Mouse (Mus musculus) embryonic facial prominence, embryonic 15.5 days (tissue): ENCODE data around the gene Enkur. TPM values are rescaled to one million over a fixed set of nuclear protein-coding genes. Genes with fewer than 3 reads are reported as not detected.
A peak's percentile ranks its signal among the peaks of the same experiment; 100 is the strongest.

ENCODE experiments used
- ATAC-seq: fragments of 200-750 bp; cut with Nextera tagmentation; 2 replicates; pipeline ENCODE4 v1.8.0; 2017; ENCODE audit warnings: low read depth, moderate TSS enrichment; ENCODE audit not compliant: insufficient number of reproducible peaks, low FRiP score, low TSS enrichment
- H3K27ac ChIP-seq: fragments of 300-500 bp; sonication (generic); replicated peaks from 2 replicates; pipeline ENCODE4 v1.5.1; 2015; ENCODE audit warnings: mild to moderate bottlenecking, inconsistent platforms
- H3K27me3 ChIP-seq: fragments of 300-500 bp; sonication (generic); 2 replicates; pipeline ENCODE4 v1.6.1; 2015; ENCODE audit warnings: inconsistent platforms
- H3K36me3 ChIP-seq: fragments of 300-500 bp; sonication (generic); 2 replicates; pipeline ENCODE4 v1.6.1; 2015; ENCODE audit warnings: mild to moderate bottlenecking, inconsistent platforms
- H3K4me1 ChIP-seq: fragments of 300-500 bp; sonication (generic); 2 replicates; pipeline ENCODE4 v1.6.1; 2015; ENCODE audit warnings: inconsistent platforms
- H3K4me2 ChIP-seq: fragments of 300-500 bp; sonication (generic); replicated peaks from 2 replicates; pipeline ENCODE4 v1.6.1; 2015; ENCODE audit warnings: mild to moderate bottlenecking, inconsistent platforms
- H3K4me3 ChIP-seq: fragments of 300-500 bp; sonication (generic); replicated peaks from 2 replicates; pipeline ENCODE4 v1.5.1; 2015; ENCODE audit warnings: mild to moderate bottlenecking, inconsistent platforms
- H3K9ac ChIP-seq: fragments of 300-500 bp; sonication (generic); 2 replicates; pipeline ENCODE4 v1.6.1; 2015; ENCODE audit warnings: inconsistent platforms
- H3K9me3 ChIP-seq: fragments of 300-500 bp; sonication (generic); replicated peaks from 2 replicates; pipeline ENCODE4 v1.6.1; 2016; ENCODE audit warnings: inconsistent platforms
- WGBS: fragments of 180-500 bp; shearing (Covaris S2); methylation state at CpG from one replicate; pipeline ENCODE4 v1.1.7; 2015; 5-methylcytosine and 5-hydroxymethylcytosine counted together
- polyA plus RNA-seq: library from polyadenylated mRNA; unstranded; fragments of >200 nt; fragmentation: Nextera tagmentation; extraction: Ambion mirVana; gene quantifications from 2 replicates; pipeline ENCODE4 v1.2.1, GENCODE M21; 2015

The Enkur gene
- polyA plus RNA-seq, 1 experiment from 2014 or later, result 10.9 TPM

DNA sequence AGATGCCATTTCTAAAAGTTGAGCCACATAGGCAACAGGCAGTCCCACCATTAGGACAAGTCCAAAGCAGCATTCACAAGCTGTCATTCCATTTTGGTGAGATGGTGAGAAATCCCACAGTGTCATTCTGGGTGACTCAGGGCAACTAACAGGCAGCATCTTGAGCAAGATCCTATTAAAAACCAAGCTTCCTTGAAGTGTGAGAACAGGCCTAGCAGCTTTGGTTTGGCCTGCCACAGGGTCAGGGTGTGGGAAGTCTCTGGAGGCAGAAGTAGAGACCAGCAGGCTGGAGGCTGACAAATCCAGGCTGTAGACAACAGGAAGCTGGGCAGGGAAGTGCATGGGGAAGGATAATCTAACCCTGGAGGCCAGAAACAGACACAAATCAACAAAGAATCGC lies 22.4 kb downstream of the Enkur start:
- H3K27ac ChIP-seq, result no peak overlapping the region
- WGBS, result 64% methylated on average over 1 of the region's 1 CpGs
- ATAC-seq, result no peak

DNA sequence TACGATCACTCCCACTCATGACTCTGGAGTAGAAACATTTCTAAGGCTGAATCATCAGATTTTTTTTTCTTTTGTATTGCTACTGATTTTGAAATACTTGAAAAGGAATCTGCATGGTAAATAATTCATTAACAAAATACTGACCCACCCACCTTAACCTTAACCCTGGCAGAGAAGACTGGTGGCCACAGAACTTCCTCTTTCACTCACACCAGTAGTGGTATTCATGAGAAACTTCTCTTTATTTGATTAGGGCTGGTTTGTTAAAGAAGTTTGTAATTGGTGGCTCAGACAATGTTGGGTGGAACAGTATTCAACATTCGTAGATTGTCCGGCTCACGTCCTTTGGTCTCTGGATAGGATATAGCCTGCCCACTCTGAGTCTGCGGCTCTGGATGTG lies 26.0 kb downstream of the Enkur start:
- Histone ChIP-seq H3K27me3 (no peaks in the 10 kb centered on the region), H3K9ac (no peak overlapping the region), H3K27ac (no peak overlapping the region), H3K4me3 (no peak overlapping the region), H3K9me3 (no peaks in the 10 kb centered on the region), H3K4me2 (no peak overlapping the region), H3K36me3 (no peaks in the 10 kb centered on the region), H3K4me1 (no peaks in the 10 kb centered on the region)
- 89% methylated on average over 5 of the region's 5 CpGs for WGBS
- ATAC-seq, result no peak

More for the DNA sequence above, 22.4 kb downstream of the Enkur start:
- Histone ChIP-seq H3K4me3 (no peak overlapping the region), H3K36me3 (no peaks in the 10 kb centered on the region), H3K9ac (no peak overlapping the region), H3K4me1 (no peaks in the 10 kb centered on the region), H3K27me3 (no peaks in the 10 kb centered on the region), H3K9me3 (no peaks in the 10 kb centered on the region), H3K4me2 (no peak overlapping the region)

DNA sequence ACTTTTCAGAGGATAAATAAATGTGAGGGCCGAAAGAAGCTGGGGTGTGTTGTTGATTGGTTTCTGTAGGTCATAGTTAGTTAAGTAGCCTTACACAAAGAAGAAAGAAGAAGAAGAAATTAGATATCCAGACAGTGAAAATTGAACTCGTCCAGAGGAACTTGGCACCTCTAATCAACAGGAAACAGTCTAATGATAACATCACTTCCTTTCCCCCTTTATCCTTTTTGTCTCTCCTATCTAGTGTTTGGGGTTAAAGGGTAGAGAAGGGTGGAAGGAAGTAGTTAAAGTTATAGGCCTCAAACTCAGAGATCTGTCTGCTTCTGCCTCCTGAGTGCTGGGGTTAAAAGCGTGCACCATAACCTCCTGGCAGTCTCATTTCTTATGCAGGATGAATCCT lies 32.4 kb downstream of the Enkur start:
- H3K9ac ChIP-seq, result no peak overlapping the region
- no peak overlapping the region for H3K4me3 ChIP-seq
- WGBS, result 65% methylated on average over 3 of the region's 3 CpGs
- no peak overlapping the region for H3K4me2 ChIP-seq
- no peaks in the 10 kb centered on the region; the same call in 1 of the 2 replicates for H3K9me3 ChIP-seq
- H3K4me1 ChIP-seq, result no peaks in the 10 kb centered on the region
- no peak overlapping the region for H3K27ac ChIP-seq
- no peaks in the 10 kb centered on the region for H3K36me3 ChIP-seq
- no peaks in the 10 kb centered on the region for H3K27me3 ChIP-seq
- ATAC-seq, result no peak

DNA sequence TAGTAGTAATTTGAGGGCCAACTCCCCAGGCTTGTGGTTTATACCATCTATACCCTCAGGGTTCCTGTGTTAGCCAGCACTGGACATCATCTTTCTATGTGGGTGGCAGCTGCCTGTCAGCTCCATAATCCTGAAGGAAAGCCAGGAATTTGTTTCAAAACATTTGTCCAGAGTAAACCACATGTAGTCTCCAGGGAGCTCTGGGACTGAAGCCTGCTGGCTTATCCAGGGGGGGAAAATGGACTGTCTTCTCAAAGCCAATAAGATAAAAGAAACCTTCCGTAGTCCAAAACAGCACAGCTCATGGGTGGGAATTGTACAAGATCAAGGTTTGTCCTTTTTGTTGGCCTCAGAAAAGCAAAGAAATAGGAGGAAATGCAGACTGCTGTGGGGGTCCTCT lies 37.2 kb downstream of the Enkur start:
- 63% methylated on average over 1 of the region's 1 CpGs for WGBS
- no peaks in the 10 kb centered on the region for H3K27me3 ChIP-seq
- no peak for ATAC-seq

DNA sequence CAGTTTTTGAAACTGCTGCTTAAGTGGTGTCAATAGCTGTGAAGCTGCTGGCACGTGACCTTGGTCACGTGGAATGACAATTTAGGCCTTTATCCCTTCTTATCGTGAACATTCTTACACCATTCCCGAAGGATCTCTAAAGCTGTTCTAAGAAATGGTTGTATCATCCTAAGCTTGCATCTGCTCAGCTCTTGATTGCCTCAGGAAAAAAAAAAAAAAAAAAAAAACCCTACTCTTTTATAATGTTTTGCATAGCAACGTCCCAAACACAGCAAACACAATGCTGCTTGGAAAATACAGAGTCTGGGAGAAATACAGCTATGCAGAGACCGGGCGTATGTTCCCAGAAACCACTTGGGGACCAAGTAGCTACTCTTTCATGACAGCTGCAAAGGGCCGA lies 40.9 kb downstream of the Enkur start:
- Histone ChIP-seq H3K9me3 (no peaks in the 10 kb centered on the region; the same call in 1 of the 2 replicates), H3K4me3 (no peak overlapping the region), H3K27me3 (no peaks in the 10 kb centered on the region), H3K4me2 (no peak overlapping the region), H3K4me1 (no peaks in the 10 kb centered on the region), H3K9ac (no peak overlapping the region), H3K27ac (no peak overlapping the region), H3K36me3 (no peaks in the 10 kb centered on the region)
- 65% methylated on average over 8 of the region's 8 CpGs for WGBS
- no peak for ATAC-seq

More for the DNA sequence above, 37.2 kb downstream of the Enkur start:
- H3K36me3 ChIP-seq, result no peaks in the 10 kb centered on the region
- H3K27ac ChIP-seq, result no peak overlapping the region
- H3K9me3 ChIP-seq, result no peaks in the 10 kb centered on the region; the same call in 1 of the 2 replicates
- H3K4me2 ChIP-seq, result no peak overlapping the region
- H3K4me3 ChIP-seq, result no peak overlapping the region
- no peaks in the 10 kb centered on the region for H3K4me1 ChIP-seq
- H3K9ac ChIP-seq, result no peak overlapping the region

DNA sequence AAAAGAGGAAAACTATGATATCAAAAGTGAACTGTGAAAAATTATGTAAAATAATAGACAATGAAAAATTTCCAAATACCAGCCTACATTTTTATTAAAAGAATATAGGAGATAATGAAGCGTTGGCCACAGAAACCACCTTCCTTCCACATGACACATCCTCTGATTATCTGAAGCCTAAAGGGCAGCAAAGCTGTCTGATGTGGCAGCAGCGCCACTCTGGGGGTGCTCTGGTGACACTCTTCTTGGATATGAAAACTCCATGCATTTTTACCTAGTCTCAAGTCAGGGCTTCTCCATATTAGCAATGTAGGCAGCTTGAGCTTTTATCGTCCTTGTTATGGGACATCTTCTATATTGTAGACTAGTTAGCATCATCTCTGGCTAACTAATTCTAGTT lies 51.7 kb downstream of the Enkur start:
- ATAC-seq, result no peak

DNA sequence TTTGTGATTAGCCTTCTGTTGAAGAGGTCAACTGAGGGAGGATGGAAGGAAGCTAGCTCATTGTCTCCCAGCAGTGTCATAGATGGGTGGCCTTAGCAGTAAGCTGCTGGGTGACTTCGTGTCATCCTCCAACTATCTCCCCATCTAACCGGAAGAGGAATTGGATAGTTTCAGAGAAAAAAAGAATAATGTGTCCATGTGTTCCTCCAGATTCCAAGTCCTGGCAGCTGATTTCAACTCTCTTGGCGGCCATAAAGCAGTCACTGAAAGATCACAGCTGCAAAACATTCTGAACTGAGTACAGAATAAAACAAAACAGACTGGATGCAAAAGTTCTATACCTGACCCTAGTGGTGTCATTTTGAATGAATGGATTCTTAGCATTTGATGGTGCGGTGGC lies 58.0 kb downstream of the Enkur start:
- Histone ChIP-seq H3K27ac (no peak overlapping the region), H3K4me3 (no peak overlapping the region), H3K4me1 (peaks cover 5% of the 10 kb centered on the region; the same call in 1 of the 2 replicates), H3K4me2 (no peak overlapping the region), H3K27me3 (no peaks in the 10 kb centered on the region), H3K9me3 (no peaks in the 10 kb centered on the region), H3K9ac (no peak overlapping the region), H3K36me3 (no peaks in the 10 kb centered on the region)
- 69% methylated on average over 4 of the region's 4 CpGs for WGBS
- no peak for ATAC-seq

More for the DNA sequence above, 51.7 kb downstream of the Enkur start:
- no peak overlapping the region for H3K4me2 ChIP-seq
- H3K9ac ChIP-seq, result no peak overlapping the region
- WGBS, result 90% methylated on average over 3 of the region's 3 CpGs
- no peak overlapping the region for H3K27ac ChIP-seq
- no peaks in the 10 kb centered on the region for H3K36me3 ChIP-seq
- H3K4me1 ChIP-seq, result no peaks in the 10 kb centered on the region
- no peak overlapping the region for H3K4me3 ChIP-seq
- no peaks in the 10 kb centered on the region for H3K9me3 ChIP-seq
- H3K27me3 ChIP-seq, result no peaks in the 10 kb centered on the region

DNA sequence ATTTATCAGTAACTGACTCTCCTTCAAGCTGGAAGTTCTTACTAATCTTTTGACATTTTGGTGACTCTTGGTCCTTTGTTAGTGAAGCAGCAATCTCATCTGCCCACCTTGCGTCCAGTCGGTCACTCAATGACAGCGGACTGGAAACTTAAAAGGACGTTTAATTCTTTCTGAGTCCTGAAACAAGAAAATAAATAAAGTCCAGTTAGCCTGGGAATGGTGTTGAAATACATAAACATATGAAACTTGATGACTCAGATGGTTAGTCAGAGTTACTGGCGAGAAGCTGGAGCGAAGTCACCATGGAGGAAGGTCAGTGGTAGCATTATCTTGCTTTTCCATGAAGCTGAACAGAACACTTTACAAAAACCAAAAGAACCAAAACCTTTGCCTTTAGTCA lies 58.7 kb downstream of the Enkur start:
- H3K27ac ChIP-seq, result no peak overlapping the region
- no peaks in the 10 kb centered on the region for H3K36me3 ChIP-seq
- peaks cover 9% of the 10 kb centered on the region; the same call in 1 of the 2 replicates for H3K4me1 ChIP-seq
- no peak overlapping the region for H3K4me2 ChIP-seq
- no peak overlapping the region for H3K4me3 ChIP-seq
- H3K9ac ChIP-seq, result no peak overlapping the region
- H3K27me3 ChIP-seq, result no peaks in the 10 kb centered on the region
- no peak for ATAC-seq
- H3K9me3 ChIP-seq, result no peaks in the 10 kb centered on the region
- WGBS, result 82% methylated on average over 6 of the region's 6 CpGs

DNA sequence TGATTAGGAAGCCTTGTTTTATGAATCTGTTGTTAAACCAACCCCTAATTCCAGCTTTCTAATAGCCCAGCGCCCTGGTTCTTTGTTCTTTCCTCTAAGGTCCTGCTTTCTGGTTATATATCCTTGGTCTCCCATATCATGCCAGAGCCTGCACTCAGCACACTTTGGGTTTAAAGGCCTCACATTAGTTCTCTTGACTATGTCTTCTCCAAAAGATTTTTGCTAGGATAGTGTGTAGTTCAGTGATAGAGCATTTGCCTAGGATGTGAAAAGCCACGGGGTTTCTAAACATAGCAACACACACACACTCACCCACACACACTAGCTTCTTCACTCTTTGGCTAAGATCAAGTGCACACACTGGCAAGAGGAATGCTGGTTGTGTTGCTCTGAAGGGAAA lies 62.5 kb downstream of the Enkur start:
- Histone ChIP-seq H3K9ac (no peak overlapping the region), H3K27me3 (no peaks in the 10 kb centered on the region), H3K4me2 (peak overlapping the region; percentile 99), H3K4me1 (peaks cover 9% of the 10 kb centered on the region; the same call in 1 of the 2 replicates), H3K36me3 (no peaks in the 10 kb centered on the region), H3K4me3 (peak overlapping the region; percentile 53), H3K27ac (no peak overlapping the region), H3K9me3 (no peaks in the 10 kb centered on the region)
- no peak for ATAC-seq
- WGBS, result 22% methylated on average over 2 of the region's 2 CpGs

DNA sequence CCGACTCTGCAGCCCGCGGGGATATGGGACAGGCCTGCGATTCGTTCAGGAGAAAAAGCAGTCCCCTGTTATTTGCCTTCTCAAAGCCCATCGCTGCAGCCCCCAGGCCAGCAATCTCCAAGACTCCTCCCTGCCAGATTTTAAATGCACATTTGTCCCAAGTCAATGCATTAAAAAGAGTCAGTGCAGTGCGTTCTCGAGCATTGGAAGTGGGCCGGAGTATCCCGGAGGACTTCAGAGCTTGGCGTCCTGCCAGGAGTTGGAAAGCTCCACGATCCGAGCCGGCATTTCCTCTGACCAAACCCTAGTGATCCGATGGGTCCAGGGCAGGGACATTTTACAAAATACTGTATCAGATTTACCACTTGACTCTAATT lies 63.0 kb downstream of the Enkur start:
- Histone ChIP-seq H3K27ac (peak overlapping the region; percentile 58; the same call in 1 of the 2 replicates), H3K36me3 (no peaks in the 10 kb centered on the region), H3K9me3 (no peaks in the 10 kb centered on the region), H3K4me1 (peaks cover 9% of the 10 kb centered on the region; the same call in 1 of the 2 replicates), H3K27me3 (no peaks in the 10 kb centered on the region), H3K9ac (peak overlapping the region; percentile 27; the same call in 1 of the 2 replicates), H3K4me3 (peak overlapping the region; percentile 53), H3K4me2 (peak overlapping the region; percentile 99)
- no peak; the same call in 1 of the 2 replicates for ATAC-seq
- WGBS, result under 1% methylated on average over 15 of the region's 15 CpGs

DNA sequence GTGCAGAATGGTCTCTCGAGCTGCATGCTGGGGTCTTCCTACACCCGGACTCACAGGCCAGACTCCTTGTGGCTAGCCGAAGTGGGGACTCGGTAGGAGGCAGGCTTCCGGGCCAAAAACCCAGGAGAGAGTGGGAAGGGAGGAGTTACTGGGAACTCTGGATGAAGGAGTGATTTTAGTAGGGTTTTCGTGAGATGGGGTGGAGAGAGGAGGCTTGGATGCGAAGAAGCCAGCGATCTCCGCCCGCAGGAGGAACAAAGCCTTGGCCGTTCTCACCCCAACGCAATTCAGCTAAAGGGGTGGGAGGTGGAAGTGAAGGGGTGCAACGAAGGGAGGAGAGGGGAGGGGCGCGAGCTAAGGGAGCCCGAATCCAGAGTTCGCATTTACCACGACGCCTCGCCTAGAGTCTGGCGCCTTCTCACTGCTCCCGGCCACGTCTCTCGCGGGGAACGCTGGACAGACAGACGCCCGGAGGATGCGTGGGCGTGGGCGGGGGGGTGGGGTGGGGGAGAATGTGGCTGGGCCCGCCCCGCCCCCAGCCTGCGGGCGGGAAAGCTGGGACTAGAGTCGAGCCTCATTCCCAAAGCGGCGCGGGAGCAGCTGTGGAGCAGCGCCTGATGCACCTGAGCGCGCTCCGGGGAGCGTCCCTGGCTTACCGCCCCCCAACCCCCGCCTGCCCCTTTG lies 63.5 kb downstream of the Enkur start:
- Histone ChIP-seq H3K4me2 (peak overlapping the region; percentile 99), H3K9me3 (no peaks in the 10 kb centered on the region), H3K4me1 (peaks cover 9% of the 10 kb centered on the region; the same call in 1 of the 2 replicates), H3K27me3 (no peaks in the 10 kb centered on the region), H3K9ac (peak overlapping the region; percentile 27; the same call in 1 of the 2 replicates), H3K36me3 (no peaks in the 10 kb centered on the region), H3K27ac (peak overlapping the region; percentile 58), H3K4me3 (peak overlapping the region; percentile 53)
- ATAC-seq, result peak; percentile 74
- under 1% methylated on average over 45 of the region's 46 CpGs for WGBS

DNA sequence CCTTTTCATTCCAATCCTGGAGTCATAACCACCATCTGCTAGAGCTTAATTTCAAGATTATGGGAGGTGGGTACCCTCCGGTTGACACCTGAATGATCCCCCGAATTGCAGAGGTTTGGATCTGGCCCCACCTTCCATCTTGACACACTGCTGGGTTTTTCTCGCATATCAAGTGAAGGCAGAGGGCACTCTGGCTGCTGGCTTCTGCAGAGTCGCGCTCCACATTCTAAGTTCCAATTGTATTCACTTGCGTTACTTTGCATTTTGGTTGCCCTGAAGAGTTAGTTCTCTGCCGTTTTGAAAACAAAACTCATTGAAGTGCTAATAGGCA lies 64.0 kb downstream of the Enkur start:
- Histone ChIP-seq H3K4me3 (peak overlapping the region; percentile 53), H3K9me3 (no peaks in the 10 kb centered on the region), H3K36me3 (no peaks in the 10 kb centered on the region), H3K27me3 (no peaks in the 10 kb centered on the region), H3K4me1 (peaks cover 9% of the 10 kb centered on the region; the same call in 1 of the 2 replicates), H3K9ac (no peak overlapping the region), H3K27ac (no peak overlapping the region), H3K4me2 (peak overlapping the region; percentile 99)
- ATAC-seq, result 0 out of 2 replicates have a peak, but pooled peaks have one; percentile 15
- 16% methylated on average over 7 of the region's 7 CpGs for WGBS
